Mouse (Mus musculus) left cerebral cortex, adult 8-10 months (tissue): ENCODE measurements around the gene Zfp986. TPM values are rescaled to one million over a fixed set of nuclear protein-coding genes. Genes with fewer than 3 reads are reported as not detected.
A peak's percentile ranks its signal among the peaks of the same experiment; 100 is the strongest.
"Not testable (repeated sequence)": the region's sequence is repeated elsewhere in the genome, so short reads cannot be mapped to it uniquely, and the experiment has no call there.

Experiments
- DNase-seq, 2 experiments: peaks; one replicate each; pipeline ENCODE4 v3.0.0; 2022; ENCODE audit warnings: low spot score in 2 of 2
- total RNA-seq, 4 experiments: library from RNA; stranded (reverse); gene quantifications; 2 replicates each; pipeline ENCODE4 v1.2.4; 2022

The Zfp986 gene
- under 1 TPM in 1 of 4 experiments, not detected in 3; 0.58 TPM for total RNA-seq

GRCm38 (mm10) chr4:145868494-145868893 lies at the start of gene Zfp986:
Gene Zfp986 (plus strand): TSS chr4:145868794.
- not testable (repeated sequence) for DNase-seq

- not testable (repeated sequence) for DNase-seq
These were observed 48.6 kb upstream of the Zfp986 start for GRCm38 (mm10) chr4:145819946-145820345.

DNA sequence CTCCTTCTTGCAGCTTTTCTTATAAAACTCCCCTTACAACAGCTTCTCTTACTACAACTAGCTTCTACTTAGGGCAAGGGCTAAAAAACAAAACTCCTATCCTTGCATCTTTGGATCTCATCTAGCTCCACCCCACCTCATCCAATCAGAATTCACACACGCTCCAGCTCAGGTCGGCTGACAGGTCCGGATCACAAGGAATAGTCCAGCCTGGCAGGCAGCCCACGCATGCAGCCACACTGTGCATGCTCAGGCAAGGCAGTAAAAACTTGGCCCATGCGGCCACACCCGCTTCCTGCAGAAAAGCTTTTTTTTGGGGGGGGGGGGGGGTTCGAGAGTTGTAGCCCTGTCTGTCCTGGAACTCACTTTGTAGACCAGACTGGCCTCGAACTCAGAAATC lies 43.0 kb upstream of the Zfp986 start:
- DNase-seq = not testable (repeated sequence)

GRCm38 (mm10) chr4:145831328-145832062 lies 37.1 kb upstream of the Zfp986 start:
- DNase-seq = not testable (repeated sequence)

DNA sequence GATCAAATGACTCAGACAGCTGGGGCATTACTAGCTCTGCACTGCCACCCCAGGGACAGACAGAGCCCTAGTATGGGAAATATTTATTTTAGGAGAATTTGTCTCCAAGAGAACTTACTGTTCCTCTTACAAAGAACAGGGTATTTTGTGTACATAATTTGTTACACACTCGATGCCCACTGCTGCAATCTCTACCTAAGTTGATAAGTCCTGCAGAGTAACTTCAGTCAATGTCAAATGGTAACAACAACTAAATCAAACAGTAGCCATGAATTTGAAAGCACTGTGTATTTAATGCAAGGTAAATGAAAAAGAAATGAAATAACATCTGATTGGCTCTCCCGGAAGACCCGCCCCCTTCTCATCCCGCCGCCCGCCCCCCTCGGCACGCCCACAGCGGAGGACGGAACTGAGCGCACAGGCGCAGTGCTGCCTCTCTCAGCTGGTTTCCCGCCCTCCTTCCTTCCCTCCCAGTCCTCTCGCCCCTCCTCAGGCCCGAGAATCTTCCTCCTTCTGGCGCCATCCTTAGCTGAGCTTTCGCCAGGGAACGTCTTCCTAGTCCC lies 32.2 kb upstream of the Zfp986 start:
- not testable (repeated sequence) for DNase-seq

GRCm38 (mm10) chr4:145836863-145837440 lies 31.6 kb upstream of the Zfp986 start:
- peak in 1 of 2 experiments; percentile 6 for DNase-seq

DNA sequence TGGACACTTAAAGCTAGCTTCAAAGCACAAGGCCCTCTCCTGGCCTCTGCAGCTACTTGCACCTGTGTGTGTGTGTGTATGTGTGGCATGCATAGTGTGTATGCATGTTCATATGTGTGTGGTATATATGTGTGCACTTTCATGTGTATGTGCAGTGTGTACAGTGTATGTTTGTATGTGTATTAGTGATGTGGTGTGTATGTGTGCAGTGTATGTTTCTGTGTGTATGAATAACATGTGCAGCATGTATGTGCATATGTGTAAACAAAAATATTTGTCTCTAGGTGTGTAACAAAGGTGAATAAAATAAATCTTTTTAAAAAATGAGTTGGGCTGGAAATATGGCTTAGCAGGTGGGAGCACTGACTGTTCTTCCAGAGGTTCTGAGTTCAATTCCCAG lies 21.8 kb upstream of the Zfp986 start:
- not testable (repeated sequence) for DNase-seq

GRCm38 (mm10) chr4:145848183-145848890 lies 20.3 kb upstream of the Zfp986 start:
- not testable (repeated sequence) for DNase-seq

- DNase-seq = not testable (repeated sequence)
These were observed 19.7 kb upstream of the Zfp986 start for GRCm38 (mm10) chr4:145848891-145849214.

DNA sequence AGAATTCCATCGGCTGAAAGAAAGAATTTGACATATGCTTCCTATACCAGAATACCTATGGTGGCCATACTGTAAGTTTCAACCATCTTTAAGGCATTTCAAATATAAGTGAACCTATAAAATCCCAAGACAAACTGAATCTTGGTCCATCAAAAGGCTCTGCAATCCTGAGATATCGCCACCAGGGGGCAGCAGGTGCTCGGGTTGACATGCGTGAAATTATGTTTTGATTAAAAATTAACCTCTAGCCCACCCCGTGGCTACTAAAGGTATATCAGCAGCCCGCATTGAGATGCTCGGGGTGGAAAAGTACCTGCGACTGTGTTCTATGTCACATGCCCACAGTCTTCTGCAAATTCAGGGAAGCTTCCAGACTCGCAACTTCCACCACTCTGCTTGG lies 17.2 kb upstream of the Zfp986 start:
- DNase-seq = not testable (repeated sequence)

DNA sequence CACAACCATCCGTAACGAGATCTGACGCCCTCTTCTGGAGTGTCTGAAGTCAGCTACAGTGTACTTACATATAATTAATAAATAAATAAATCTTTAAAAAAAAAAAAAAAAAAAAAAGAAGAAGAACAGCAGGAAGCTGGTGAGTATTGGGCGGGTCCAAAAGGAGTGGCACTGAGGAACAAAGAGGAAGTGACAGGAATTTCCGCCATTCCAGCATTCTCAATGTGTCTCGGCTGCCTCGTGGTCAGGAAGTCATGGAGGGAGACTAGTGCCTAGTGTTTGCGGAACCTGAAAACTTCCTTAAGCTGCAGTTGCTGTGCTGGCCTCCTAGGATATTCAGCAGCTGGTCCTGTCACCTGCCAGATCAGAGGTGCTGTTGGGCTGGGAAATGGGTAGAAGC lies 4.7 kb upstream of the Zfp986 start:
- not testable (repeated sequence) for DNase-seq

Other genes with a start within 250 kb of the Zfp986 start
- under 1 TPM in 1 of 4 experiments, not detected in 3; 0.41 TPM for gene Zfp980, start 198.1 kb upstream of the Zfp986 start, total RNA-seq
- not detected for gene Zfp987, start 228.5 kb downstream of the Zfp986 start, total RNA-seq